Mouse (Mus musculus): ENCODE results near the gene Slc38a6.
A peak's percentile ranks its signal among the peaks of the same experiment; 100 is the strongest.

Gene Slc38a6

GRCm38 (mm10) chr12:73286287-73287092 lies at the start of gene Slc38a6, which contains the start of gene Trmt5:
TSS of gene Slc38a6 (plus strand) at chr12:73286779.
TSS of gene Trmt5 (minus strand) at chr12:73286710.
- peak; percentile 85 to 88 for DNase-seq (ENCODE audit: low spot score in 2 of 2)

GRCm38 (mm10) chr12:73241960-73242359 lies 44.6 kb upstream of the Slc38a6 start:
- DNase-seq (ENCODE audit: low spot score in 2 of 2) = no peak

- DNase-seq (ENCODE audit: low spot score in 2 of 2) = no peak
Measured at GRCm38 (mm10) chr12:73245687-73246086, 40.9 kb upstream of the Slc38a6 start.

GRCm38 (mm10) chr12:73255006-73255405 lies 31.6 kb upstream of the Slc38a6 start:
- no peak for DNase-seq (ENCODE audit: low spot score in 2 of 2)

- no peak for DNase-seq (ENCODE audit: low spot score in 2 of 2)
Measured at GRCm38 (mm10) chr12:73259269-73259668, 27.3 kb upstream of the Slc38a6 start.

- DNase-seq (ENCODE audit: low spot score in 2 of 2) = no peak
Measured at GRCm38 (mm10) chr12:73260339-73260738, 26.2 kb upstream of the Slc38a6 start.

GRCm38 (mm10) chr12:73265381-73265978 lies 21.1 kb upstream of the Slc38a6 start:
- DNase-seq (ENCODE audit: low spot score in 2 of 2) = no peak

GRCm38 (mm10) chr12:73266597-73266996 lies 20.0 kb upstream of the Slc38a6 start:
- no peak for DNase-seq (ENCODE audit: low spot score in 2 of 2)

- DNase-seq (ENCODE audit: low spot score in 2 of 2) = no peak
Measured at GRCm38 (mm10) chr12:73268497-73268896, 18.1 kb upstream of the Slc38a6 start.

GRCm38 (mm10) chr12:73269531-73269930 lies 17.0 kb upstream of the Slc38a6 start:
- DNase-seq (ENCODE audit: low spot score in 2 of 2) = no peak

- peak in 1 of 2 experiments; percentile 30 for DNase-seq (ENCODE audit: low spot score in 2 of 2)
Measured at GRCm38 (mm10) chr12:73269933-73270332, 16.6 kb upstream of the Slc38a6 start.

GRCm38 (mm10) chr12:73274921-73275320 lies 11.7 kb upstream of the Slc38a6 start:
- no peak for DNase-seq (ENCODE audit: low spot score in 2 of 2)

- DNase-seq (ENCODE audit: low spot score in 2 of 2) = no peak
Measured at GRCm38 (mm10) chr12:73287609-73288008, 1.0 kb downstream of the Slc38a6 start.

GRCm38 (mm10) chr12:73288626-73289025 lies 2.0 kb downstream of the Slc38a6 start:
- no peak for DNase-seq (ENCODE audit: low spot score in 2 of 2)

GRCm38 (mm10) chr12:73294884-73295283 lies 8.3 kb downstream of the Slc38a6 start:
- DNase-seq (ENCODE audit: low spot score in 2 of 2) = no peak

GRCm38 (mm10) chr12:73295505-73296140 lies 9.0 kb downstream of the Slc38a6 start:
- DNase-seq (ENCODE audit: low spot score in 2 of 2) = no peak

- DNase-seq (ENCODE audit: low spot score in 2 of 2) = no peak
Measured at GRCm38 (mm10) chr12:73298621-73299020, 12.0 kb downstream of the Slc38a6 start.

GRCm38 (mm10) chr12:73300531-73300930 lies 14.0 kb downstream of the Slc38a6 start:
- no peak for DNase-seq (ENCODE audit: low spot score in 2 of 2)

GRCm38 (mm10) chr12:73304636-73305035 lies 18.1 kb downstream of the Slc38a6 start:
- no peak for DNase-seq (ENCODE audit: low spot score in 2 of 2)

- DNase-seq (ENCODE audit: low spot score in 2 of 2) = no peak
Measured at GRCm38 (mm10) chr12:73307750-73308149, 21.2 kb downstream of the Slc38a6 start.

GRCm38 (mm10) chr12:73308711-73309110 lies 22.1 kb downstream of the Slc38a6 start:
- no peak for DNase-seq (ENCODE audit: low spot score in 2 of 2)

Data from urinary bladder, adult 18-20 months (tissue).